Mouse (Mus musculus): ENCODE data around the gene Olfr49.

DNA sequence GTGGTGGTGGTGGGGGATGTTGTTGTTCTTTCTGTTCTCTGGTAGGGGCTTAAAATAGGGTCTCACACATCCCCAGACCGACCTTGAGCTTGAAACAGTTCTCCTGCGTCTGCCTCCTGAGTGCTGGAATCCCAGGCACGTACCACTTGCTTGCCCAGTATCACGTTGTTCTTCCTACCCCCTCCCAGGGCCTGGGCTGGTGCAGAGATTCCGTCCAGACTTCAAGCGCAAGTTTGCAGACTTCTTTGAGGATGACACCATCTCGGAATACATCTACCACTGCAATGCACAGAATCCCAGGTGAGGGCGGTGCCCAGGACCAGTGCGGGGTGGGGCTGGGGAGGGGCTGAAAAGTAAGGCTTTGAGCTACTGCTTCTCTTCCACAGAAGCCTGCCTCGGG is 19.6 kb downstream of the Olfr49 start:
- TF ChIP-seq CTCF (IDR thresholded peaks at IDR 0.05; ENCODE audit: control insufficient read depth, insufficient read depth, low read length), result no peak
- TF ChIP-seq POLR2A (IDR thresholded peaks at IDR 0.05; ENCODE audit: borderline replicate concordance, control insufficient read depth, low read depth, low read length), result no peak
